Mouse (Mus musculus) layer of hippocampus, adult 18-20 months (tissue): ENCODE measurements around the gene Tbc1d10a. TPM values are rescaled to one million over a fixed set of nuclear protein-coding genes. Genes with fewer than 3 reads are reported as not detected.

Experiments
- DNase-seq, 2 experiments: peaks; one replicate each; pipeline ENCODE4 v3.0.0; 2022; ENCODE audit warnings: low spot score in 2 of 2
- total RNA-seq, 2 experiments: library from RNA; stranded (reverse); gene quantifications; 2 replicates each; pipeline ENCODE4 v1.2.3; 2021

The Tbc1d10a gene
- total RNA-seq, 2 experiments from 2014 or later: 28.1 to 30.8 TPM

DNA sequence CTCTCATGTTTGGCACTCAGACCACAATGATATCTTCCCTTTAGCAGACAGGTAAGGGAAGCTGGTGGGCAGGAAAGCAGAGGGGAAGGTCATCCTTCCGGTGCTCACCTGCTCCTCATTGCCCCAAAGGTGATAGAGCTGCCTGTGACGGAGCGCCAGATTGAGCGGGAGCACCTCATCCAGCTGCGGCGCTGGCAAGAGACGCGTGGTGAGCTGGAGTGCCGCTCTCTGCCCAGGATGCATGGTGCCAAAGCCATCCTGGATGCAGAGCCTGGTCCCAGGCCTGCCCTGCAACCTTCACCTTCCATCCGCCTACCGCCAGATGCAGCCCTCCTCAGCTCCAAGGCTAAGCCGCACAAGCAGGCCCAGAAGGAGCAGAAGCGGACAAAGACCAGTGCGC, 28.0 kb downstream of the Tbc1d10a start:
- DNase-seq: no peak

DNA sequence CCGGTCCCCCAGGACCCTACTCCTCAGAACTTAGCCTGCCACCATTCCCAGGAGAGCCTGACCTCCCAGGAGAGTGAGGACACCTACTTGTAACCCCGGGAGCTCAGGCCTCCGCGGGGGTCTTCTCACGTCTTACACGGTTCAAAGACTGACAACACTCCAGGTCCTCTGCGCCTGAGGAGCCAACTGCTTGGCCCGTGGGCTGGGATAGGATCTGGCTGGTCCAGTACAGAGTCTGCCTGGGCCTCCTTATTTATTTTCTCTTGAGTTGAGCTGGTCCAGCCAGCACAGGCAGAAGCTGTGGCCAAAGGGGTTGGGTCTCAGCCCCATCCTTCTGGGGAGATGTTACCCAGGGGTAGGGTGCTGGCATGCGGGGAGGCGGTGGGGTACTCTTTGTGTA, 28.5 kb downstream of the Tbc1d10a start:
- DNase-seq: no peak

DNA sequence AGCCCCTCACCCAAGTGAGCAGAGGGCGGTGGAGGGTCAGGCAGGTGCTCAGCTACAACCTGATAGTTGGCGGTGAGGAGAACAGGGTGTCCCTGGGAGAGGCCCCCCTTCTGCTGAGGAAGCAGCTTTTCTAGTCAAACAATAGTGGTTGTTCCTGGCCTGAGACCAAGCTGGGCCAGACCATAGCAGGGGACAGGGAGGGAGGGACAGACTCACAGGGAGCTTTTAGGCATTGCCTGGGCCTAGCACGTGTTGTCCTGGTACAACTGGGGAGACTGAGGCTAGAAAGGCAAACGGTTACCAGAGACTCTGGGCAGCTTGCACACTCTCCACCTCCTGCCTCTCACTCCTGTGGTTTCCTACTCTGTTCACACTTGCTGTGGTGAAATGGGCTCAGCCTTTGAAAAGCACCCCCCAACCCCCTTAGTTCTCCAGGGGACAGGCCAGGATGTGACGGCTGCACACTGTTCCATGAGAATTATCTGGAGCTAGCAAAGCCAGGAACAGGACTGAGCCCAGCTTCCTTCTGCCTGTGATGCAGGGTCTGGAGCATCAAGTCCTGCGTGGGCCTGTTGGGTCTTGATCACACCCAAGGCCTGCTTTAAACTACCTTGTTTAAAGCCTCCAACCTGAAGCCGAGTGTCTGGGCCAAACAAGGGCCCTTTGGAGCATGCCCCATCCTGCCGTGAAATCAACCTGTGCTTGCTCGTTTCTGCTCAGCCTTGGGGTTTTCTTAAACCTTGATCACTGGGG, 29.8 kb downstream of the Tbc1d10a start:
- DNase-seq: no peak

DNA sequence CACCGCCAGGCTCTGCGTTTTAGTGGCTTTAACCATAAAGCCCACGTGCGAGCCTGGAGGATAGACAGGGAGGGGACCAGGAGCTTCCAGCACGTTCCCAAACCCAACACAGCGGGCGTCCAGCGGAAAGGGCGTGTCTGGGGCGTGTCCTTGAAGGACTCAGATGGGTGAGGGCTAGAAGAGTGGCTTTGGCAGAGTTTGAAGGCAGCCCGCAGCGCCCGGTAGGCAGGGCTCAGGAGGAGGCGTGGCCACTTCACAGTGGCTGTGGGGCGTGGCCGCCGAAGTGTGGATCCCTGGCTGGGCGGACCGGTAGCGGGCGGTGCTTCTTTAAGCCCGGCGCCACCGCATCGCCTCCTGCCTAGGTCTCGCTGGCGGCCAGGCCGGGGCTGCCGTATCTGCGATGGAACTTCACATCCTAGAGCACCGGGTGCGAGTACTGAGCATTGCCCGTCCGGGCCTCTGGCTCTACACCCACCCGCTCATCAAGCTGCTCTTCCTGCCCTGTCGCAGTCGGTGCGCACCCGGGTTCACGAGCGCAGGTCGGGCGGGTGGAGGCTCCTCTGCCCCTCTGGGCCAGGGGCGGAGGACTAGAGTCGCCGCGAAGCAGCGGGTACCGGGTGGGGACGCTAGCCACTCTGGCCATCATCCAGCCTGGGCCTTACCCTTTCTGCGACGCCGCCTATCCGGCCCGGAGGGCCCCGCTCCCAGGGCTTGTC, 31.5 kb downstream of the Tbc1d10a start, which contains the start of gene Castor1:
Gene Castor1, plus strand, starts transcription at position 312 of the 716 bp plus-strand sequence.
- DNase-seq: peak; percentile 50 to 68

DNA sequence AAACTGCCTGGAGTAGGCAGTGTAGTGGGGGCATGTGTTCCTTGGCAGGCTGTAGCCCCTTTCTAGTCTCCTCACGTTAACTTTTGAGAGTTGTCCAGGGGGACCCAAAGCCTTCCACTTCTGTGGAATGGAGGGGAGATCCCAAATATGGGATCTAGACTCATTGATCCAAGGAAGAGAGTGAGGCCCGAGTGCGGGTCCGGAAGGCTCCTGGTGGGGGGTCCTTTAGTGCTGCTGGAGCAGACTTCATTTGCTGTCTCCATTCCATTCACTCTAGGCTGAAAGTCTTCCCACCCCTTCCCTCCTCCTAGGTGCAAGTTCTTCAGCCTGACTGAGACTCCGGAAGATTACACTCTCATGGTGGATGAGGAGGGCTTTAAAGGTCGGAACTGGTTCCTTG, 32.0 kb downstream of the Tbc1d10a start:
- DNase-seq: no peak

DNA sequence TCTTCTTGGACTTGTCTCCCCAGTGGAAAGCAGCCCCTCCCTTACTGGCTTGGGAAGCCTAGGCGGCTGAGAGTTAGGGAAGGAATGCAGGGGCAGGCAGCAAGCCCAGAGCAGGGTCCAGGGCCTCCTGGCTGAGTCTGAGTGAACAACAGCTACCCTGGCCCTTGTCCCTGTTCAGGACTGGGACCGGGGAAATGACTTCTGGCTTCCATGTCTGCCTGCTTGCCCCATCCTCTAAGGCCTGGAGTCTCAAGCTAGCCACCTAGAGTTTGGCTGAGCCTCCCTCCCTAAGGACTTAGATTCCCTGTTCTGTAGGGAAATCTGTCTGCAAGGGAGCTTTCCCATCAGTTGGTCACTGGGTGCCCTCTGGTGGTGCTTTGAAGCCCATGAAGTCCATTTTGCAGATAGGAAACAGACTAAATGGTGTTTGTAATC, 32.7 kb downstream of the Tbc1d10a start:
- peak; percentile 46 to 85 for DNase-seq

DNA sequence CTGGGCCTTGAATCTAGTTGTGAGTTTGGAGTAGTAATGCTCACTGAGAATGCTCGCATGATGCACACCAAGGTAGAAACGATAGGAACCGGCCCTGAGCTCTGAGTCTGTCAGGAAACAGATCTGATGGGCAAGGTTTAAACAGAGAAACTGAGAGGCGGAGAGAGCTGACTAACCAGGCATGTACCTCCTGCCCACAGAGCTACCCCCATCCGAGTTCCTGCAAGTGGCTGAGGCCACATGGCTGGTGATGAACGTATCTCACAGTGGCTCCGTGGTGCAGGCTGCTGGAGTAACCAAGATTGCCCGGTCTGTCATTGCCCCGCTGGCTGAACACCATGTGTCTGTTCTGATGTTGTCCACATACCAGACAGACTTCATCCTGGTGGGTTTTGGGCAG, 33.3 kb downstream of the Tbc1d10a start:
- DNase-seq: no peak

DNA sequence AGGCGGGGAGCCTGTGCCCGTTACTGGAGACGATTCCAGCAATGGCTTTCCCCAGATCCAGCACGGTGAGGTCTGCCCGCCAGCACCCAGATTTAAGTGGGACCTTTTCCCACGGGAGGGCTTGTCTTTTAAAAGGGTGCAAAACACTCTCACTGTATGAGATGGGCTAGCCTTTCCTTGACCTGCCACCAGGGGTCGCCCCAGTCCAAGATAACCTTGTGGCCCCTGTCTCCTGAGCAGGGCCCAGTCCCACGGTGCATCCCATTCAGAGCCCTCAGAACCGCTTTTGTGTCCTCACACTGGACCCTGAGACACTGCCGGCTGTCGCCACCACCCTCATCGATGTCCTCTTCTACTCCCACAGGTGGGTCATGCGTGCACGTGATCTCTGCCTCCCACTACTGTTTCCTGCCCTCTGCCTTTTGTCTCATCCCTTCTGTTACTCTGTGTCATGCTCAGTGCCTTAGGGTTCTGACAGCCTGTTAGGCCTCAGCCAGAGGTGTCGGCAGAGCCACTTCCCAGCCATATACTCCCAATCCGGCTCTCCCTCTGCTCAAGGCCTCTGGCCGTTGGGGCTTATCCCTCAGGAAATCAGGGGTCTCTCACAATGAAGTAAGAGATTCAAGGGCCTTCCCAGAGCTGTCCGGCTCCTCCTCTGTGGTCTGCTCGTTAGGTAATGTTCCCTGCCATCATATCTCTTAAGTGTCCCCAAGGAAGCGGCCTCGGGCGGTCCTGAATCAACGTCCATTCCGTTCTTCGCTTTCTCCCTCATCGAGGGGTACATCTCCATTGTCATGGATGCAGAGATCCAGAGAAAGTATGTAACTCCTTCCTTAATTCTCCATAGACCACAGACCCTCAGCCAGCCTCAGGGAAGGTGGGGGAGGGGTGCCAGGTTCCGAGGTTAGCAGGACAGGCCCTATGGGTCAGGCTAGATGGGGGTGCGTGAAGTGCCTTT, 34.1 kb downstream of the Tbc1d10a start:
- DNase-seq: peak; percentile 32 to 69

DNA sequence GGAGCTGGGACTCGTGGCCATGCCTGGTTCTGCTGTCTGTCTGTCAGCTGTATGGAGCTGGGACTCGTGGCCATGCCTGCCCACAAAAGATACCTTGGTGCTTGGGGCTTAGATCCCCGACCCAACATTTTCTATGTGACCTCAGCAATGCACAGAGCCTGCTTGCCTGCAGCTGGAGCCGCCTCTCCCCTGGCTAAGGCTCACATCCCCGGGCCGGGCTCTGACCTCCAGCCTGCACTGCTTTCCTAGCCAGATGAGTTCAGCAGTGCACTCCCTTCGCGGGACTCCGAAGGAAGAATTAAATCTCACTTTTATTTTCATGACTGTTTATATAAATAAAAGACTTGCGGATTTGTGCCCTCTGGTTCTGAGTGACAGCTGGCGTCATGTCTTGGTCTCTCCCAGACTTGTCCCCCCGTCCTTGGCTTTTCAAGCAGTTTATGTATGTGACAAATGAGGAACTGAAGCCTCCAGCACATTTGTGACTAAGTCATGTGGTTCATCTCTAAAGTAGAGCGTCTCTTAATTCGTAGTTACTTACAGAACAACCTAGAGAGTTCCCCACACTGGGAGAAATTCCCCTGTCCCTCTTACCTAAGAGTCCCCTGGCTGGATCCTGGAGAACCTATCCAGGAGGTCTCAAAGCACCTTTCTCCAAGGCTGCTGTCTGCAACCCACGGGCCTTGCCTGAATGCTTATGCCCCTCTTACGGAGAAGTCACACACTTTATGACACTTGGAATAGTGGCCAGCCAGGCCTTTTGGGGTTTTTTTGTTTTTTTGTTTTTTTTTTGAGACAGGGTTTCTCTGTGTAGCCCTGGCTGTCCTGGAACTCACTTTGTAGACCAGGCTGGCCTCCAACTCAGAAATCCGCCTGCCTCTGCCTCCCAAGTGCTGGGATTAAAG, 35.7 kb downstream of the Tbc1d10a start:
- no peak for DNase-seq

DNA sequence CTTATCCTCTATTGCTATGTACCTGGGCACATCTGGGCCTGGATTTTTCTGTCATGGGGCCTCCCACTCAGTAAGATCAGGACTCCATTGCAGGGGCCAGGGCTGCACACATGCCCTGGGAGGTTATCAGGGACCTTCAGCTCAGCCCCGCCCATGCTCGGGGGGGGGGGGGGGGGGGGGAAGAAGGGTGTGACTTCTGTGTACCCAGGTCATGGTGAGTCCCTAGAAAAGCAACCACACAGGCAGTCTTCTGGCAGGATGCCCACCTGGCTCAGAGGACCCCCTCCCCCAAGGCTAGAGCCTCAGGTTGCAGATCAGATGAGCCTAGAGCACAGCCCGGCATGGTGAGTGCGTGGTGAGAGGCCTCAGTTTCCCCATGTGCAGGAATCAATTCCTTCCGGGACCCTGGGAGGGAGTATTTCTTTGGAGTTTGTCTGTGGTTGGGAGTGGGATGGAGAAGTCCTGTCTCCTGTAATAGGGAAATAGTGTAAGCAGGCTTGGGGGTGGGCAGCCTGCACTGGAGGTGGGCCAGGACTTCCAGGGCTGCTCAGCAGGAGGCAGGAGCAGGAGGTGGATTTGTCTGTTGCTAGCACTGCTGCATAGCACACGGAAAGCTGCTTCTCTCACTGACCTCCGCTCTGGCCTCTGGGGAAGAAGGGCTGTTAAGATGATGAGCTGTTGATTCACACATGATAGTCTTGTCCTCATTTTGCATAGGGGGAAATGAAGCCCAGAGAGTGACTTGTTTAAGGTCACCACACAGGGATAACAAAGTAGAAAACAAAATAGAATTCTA, 37.0 kb downstream of the Tbc1d10a start:
- DNase-seq: no peak

DNA sequence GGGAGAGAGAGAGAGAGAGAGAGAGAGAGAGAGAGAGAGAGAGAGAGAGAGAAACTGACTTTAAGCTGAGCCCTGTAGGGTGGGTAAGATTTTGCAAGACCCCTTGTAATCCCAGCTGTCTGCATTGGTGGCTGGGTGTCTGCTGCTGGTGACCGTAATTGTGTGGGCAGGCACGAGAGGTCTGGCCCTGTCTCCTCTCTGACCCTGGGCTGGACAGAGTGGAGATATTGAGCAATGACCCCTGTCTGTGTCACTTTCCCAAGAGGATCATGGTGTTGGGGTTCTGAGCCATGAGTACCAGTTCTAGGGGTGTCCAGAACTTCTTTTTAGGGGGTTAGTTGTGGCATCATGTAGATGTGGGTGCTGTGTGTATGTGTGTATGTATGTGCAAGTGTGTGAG, 37.6 kb downstream of the Tbc1d10a start:
- DNase-seq: no peak

DNA sequence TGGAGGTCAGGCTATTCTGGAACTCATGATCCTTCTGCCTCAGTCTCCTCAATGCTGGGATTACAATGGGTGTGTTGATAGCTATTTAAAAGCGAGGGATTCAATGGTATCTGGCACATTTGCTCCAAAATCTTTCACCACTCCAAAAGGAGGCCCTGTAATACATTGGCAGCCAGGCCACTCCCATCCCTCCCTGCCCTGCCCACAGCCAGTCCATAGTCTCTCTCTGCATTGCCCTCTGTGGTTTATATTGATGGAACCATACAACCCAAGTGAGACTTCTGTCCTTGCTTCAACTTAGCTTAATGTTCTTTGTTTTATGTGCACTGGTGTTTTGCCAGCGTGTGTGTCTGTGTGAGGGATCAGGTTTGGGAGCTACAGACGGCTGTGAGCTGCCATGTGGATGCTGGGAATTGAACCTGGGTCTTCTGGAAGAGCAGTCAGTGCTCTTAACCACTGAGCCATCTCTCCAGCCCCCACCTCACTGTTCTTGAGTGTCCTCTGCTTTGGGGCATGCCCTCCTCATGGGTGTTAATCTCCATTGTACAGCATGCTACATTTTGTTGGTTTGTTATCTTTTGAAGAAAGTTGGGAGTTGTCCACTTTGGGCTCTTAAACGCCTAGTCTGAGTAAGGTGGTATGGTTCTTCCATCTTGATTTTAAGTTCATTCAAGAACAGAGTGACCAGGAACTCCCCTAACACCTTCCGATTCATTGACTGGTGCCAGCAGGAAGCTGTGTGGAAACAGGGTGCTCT, 40.2 kb downstream of the Tbc1d10a start:
- no peak for DNase-seq

DNA sequence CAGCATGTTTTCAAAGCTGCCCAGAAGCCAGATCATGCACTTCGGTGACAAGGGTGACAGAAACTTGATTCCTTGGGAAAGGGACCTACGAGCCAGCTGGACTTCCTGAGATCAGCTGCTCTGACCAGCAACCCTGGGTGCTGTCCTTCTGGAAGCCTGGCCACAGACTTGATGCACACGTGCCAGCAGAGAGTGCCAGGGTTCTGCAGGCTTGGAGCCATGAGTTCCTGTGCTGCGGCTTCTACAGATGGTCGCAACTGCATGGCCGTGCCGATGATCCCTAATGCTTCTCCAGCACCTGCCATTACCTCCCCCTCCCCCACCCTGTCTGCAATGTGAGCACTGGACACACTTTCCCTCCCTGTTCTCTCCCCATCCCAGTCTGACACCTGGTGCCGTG, 41.9 kb downstream of the Tbc1d10a start:
- no peak for DNase-seq

DNA sequence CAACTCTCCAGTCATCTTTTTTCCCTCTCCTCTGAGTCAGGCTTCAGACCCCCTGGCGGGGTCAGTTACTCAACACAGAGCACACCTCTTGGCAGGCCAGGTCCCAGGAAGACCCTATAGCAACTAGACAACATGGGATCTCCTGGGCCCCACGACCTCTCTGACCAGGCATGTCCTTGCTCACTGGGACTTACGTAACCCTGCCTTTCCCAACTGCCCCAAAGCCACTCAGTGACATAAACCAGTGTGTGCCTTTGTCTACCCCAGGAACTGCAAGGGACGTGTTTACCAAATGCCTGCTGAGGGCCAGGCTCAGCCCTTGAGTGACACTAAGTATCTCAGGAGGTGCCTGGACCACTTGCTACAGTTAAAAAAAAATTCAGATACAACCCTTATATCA, 43.3 kb downstream of the Tbc1d10a start:
- DNase-seq: no peak

DNA sequence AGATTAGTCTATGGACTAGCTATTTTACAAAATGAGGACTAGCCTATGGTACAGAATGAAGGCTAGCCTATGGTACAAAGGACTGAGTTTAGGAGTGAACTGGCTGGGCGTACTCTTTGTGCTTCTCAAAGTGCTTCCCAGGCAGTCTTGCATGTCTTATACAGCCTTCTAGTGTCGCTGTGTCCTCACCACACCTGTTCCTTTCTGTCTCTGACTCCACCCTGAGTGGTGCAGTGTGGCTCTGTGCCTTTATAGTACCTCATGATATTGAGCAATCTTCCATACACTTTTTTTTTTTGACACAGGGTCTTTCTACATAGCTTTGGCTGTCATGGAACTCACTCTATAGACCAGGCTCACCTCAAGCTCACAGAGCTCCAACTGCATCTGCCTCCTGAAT, 44.8 kb downstream of the Tbc1d10a start:
- no peak for DNase-seq

DNA sequence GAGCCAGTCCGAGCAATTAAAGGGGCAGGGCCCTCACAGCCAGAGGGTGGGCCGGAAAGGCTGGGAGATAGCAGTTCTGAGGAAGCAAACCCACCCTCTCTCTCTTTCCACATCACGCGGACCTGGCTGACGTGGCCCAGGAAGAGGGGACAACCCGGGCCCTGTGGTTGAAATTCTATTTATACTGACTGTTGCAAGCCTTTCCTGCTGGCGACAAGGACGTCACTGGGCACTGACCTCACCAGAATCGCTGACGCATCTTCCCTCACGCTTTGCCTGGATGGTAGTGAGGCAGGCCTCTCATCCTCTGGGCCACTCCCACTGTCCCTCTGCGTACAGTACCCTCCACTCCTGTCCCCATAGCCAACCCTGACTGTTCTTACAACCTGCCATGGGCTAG, 46.1 kb downstream of the Tbc1d10a start:
- DNase-seq: no peak

DNA sequence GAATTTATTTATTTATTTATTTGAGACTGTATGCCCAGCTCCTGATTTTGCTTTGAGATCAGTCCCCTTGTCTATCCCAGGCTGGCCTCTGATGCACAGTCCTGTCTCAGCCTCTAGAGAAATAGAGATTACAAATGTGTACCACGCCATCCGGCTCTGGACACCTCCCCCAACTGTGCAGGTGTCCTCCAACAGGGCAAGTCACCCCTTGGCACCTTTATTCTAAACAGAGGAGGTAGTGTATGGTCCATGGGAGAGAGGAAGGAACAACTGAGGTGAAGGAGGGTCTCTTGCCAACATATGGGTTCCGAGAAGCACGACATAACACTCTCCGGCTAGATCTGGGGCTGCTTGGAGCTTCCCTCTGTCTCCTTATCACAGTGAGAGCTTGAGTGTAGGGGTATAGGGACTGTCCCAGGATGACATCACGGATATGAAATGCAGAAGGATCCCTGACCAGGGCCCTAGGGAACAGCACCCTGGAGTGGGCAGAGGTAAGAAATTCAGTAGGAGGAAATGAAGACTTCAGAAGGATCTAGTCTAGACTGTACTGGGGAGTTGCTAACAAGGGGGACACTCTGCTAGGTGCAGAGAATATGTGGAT, 48.6 kb downstream of the Tbc1d10a start:
- DNase-seq: no peak
